Mouse (Mus musculus) E14TG2a.4 (cell line): Measurements from ENCODE around the gene 1700028P14Rik.
"Not testable (repeated sequence)": the region's sequence is repeated elsewhere in the genome, so short reads cannot be mapped to it uniquely, and the experiment has no call there.

Experiments
- H3K27me3 ChIP-seq: 2 replicates; pipeline ENCODE4 v1.6.1; 2014; ENCODE audit warnings: low read length, control low read depth; ENCODE audit not compliant: insufficient read depth
- H3K36me3 ChIP-seq: 2 replicates; pipeline ENCODE4 v1.6.1; 2014; ENCODE audit warnings: low read length, control low read depth; ENCODE audit not compliant: insufficient read depth
- H3K4me1 ChIP-seq: replicated peaks from 2 replicates; pipeline ENCODE4 v1.6.1; 2014; ENCODE audit warnings: low read depth, low read length, control low read depth
- H3K4me3 ChIP-seq: replicated peaks from 2 replicates; pipeline ENCODE4 v1.5.1; 2014; ENCODE audit warnings: mild to moderate bottlenecking, low read length
- H3K9me3 ChIP-seq: 2 replicates; pipeline ENCODE4 v1.6.1; 2014; ENCODE audit warnings: low read length, control low read depth
- CTCF ChIP-seq: conservative IDR thresholded peaks from 2 replicates; pipeline ENCODE4 v1.5.1; 2014; ENCODE audit warnings: low read length
- NANOG ChIP-seq: IDR thresholded peaks from 2 replicates; pipeline ENCODE4 v1.6.1; 2014; ENCODE audit warnings: borderline replicate concordance, low read length, mixed read lengths
- POU5F1 ChIP-seq: IDR thresholded peaks from 2 replicates; pipeline ENCODE4 v1.6.1; 2014; ENCODE audit warnings: low read length, borderline replicate concordance

Gene 1700028P14Rik

GRCm38 (mm10) chr19:23652644-23653043, at the start of gene 1700028P14Rik:
Gene 1700028P14Rik (minus strand): TSS chr19:23652812.
- TF ChIP-seq NANOG (no peak), POU5F1 (no peak), CTCF (no peak)
- peaks cover 15% of the 10 kb centered on the region for H3K27me3 ChIP-seq
- no peaks in the 10 kb centered on the region for H3K36me3 ChIP-seq
- no peaks in the 10 kb centered on the region for H3K9me3 ChIP-seq
- peak within 1 kb of the TSS; percentile 62 for H3K4me3 ChIP-seq
- H3K4me1 ChIP-seq = peaks cover 25% of the 10 kb centered on the region

GRCm38 (mm10) chr19:23699131-23699530, 46.5 kb upstream of the 1700028P14Rik start:
- Histone ChIP-seq H3K36me3 (peaks cover 70% of the 10 kb centered on the region), H3K9me3 (no peaks in the 10 kb centered on the region), H3K4me3 (no peak overlapping the region), H3K4me1 (peaks cover 43% of the 10 kb centered on the region), H3K27me3 (no peaks in the 10 kb centered on the region)
- TF ChIP-seq CTCF (no peak), NANOG (no peak), POU5F1 (no peak)

GRCm38 (mm10) chr19:23698366-23698765, 45.8 kb upstream of the 1700028P14Rik start:
- Histone ChIP-seq H3K36me3 (peaks cover 68% of the 10 kb centered on the region), H3K4me3 (no peak overlapping the region), H3K9me3 (no peaks in the 10 kb centered on the region), H3K4me1 (peaks cover 51% of the 10 kb centered on the region), H3K27me3 (no peaks in the 10 kb centered on the region)
- no peak for TF ChIP-seq CTCF
- no peak for TF ChIP-seq NANOG
- TF ChIP-seq POU5F1 = no peak

GRCm38 (mm10) chr19:23697861-23698260, 45.2 kb upstream of the 1700028P14Rik start:
- Histone ChIP-seq H3K36me3 (peaks cover 63% of the 10 kb centered on the region), H3K4me3 (no peak overlapping the region), H3K27me3 (no peaks in the 10 kb centered on the region), H3K9me3 (no peaks in the 10 kb centered on the region), H3K4me1 (peaks cover 56% of the 10 kb centered on the region)
- TF ChIP-seq POU5F1 (no peak), NANOG (no peak), CTCF (no peak; the same call in 1 of the 2 replicates)

- Histone ChIP-seq H3K4me1 (peaks cover 66% of the 10 kb centered on the region), H3K9me3 (no peaks in the 10 kb centered on the region), H3K4me3 (no peak overlapping the region), H3K27me3 (no peaks in the 10 kb centered on the region), H3K36me3 (peaks cover 42% of the 10 kb centered on the region)
- TF ChIP-seq NANOG = no peak
- no peak for TF ChIP-seq CTCF
- TF ChIP-seq POU5F1 = no peak
Measured at GRCm38 (mm10) chr19:23694344-23694743, 41.7 kb upstream of the 1700028P14Rik start.

GRCm38 (mm10) chr19:23688421-23688946, 35.9 kb upstream of the 1700028P14Rik start:
- no peaks in the 10 kb centered on the region for H3K27me3 ChIP-seq
- no peak for TF ChIP-seq NANOG
- no peak for TF ChIP-seq CTCF
- no peak for TF ChIP-seq POU5F1
- H3K4me1 ChIP-seq = peaks cover 40% of the 10 kb centered on the region

GRCm38 (mm10) chr19:23687296-23688021, 34.8 kb upstream of the 1700028P14Rik start, which contains the start of gene Ptar1:
Gene Ptar1 (plus strand): TSS chr19:23687429.
- TF ChIP-seq CTCF (no peak), NANOG (no peak), POU5F1 (no peak)

More at GRCm38 (mm10) chr19:23688421-23688946, 35.9 kb upstream of the 1700028P14Rik start:
- Histone ChIP-seq H3K4me3 (peak overlapping the region; percentile 94), H3K9me3 (no peaks in the 10 kb centered on the region), H3K36me3 (no peaks in the 10 kb centered on the region)

GRCm38 (mm10) chr19:23686962-23687295, 34.3 kb upstream of the 1700028P14Rik start:
- H3K27me3 ChIP-seq = no peaks in the 10 kb centered on the region
- peak overlapping the region; percentile 94 for H3K4me3 ChIP-seq
- H3K36me3 ChIP-seq = no peaks in the 10 kb centered on the region
- no peak for TF ChIP-seq CTCF
- TF ChIP-seq NANOG = no peak
- TF ChIP-seq POU5F1 = no peak
- peaks cover 24% of the 10 kb centered on the region for H3K4me1 ChIP-seq
- H3K9me3 ChIP-seq = no peaks in the 10 kb centered on the region

More at GRCm38 (mm10) chr19:23687296-23688021, 34.8 kb upstream of the 1700028P14Rik start, which contains the start of gene Ptar1:
- Histone ChIP-seq H3K27me3 (no peaks in the 10 kb centered on the region), H3K36me3 (no peaks in the 10 kb centered on the region), H3K4me1 (peaks cover 29% of the 10 kb centered on the region), H3K9me3 (no peaks in the 10 kb centered on the region), H3K4me3 (peak within 1 kb of the TSS; percentile 94)

- H3K4me1 ChIP-seq, H3K36me3 ChIP-seq, H3K9me3 ChIP-seq, H3K27me3 ChIP-seq, H3K4me3 ChIP-seq: not testable (repeated sequence)
Measured at GRCm38 (mm10) chr19:23675656-23676055, 23.0 kb upstream of the 1700028P14Rik start.
